Comparison of ENCODE assay signal across 21 mouse cellular contexts in the genomic region with DNA sequence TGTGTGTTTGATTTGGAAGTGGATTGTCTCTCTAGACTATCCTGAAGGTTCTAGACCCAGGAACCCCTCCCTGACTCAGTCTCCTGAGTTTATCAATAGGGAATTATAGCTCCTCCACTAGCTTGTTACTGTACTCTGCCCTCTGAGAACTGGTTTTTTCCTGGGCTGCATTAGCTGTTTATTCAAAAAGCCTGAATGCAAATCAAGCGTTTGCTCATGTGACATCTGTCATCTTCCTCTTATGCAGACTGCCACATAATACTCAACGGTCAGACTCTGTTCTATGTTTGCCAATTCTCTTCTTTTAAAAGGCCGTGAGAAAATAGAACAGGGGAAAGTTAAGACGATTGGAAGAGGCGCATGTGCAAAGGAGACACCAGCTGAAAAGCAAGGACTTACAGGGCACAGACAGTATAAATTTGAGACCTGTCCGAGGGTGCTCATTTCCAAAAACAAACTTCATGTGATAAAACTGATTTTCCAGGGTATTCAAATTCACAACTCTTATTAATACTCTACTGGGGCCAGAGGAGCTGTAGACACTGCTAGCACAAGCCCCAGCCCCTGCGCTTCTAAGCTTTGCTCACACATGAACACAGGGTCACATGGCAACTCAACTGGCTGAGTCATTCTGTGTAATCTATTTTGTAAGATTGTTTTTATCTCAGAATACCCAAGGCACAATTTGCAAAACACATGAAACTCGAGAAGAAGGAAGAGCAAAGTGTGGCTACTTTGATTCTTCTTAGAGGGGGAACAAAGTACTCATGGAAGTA. TPM values are rescaled to one million over a fixed set of nuclear protein-coding genes. Genes with fewer than 3 reads are reported as not detected.
DNase-seq lines count a peak whose midpoint lies in the region; ATAC-seq and TF ChIP-seq lines count a peak whose summit lies in the region.
"Had no signal": no experiment of that assay in that cellular context is flagged by ENCODE, and none has a peak within 500 bp of the region (broad histone marks: within the 10 kb centered on the region; RNA-seq: fewer than 3 reads in every experiment).

No protein-coding gene starts in this region.

- peak; percentile 48; the same call in 1 of the 2 replicates for ATAC-seq in megakaryocyte progenitor cell, adult 5-6 weeks (replicated peaks; ENCODE audit: poor library complexity)

- no peak overlapping the region for H3K4me3 ChIP-seq in gastrocnemius, adult 2 months
- H3K4me3 ChIP-seq: embryonic facial prominence, embryonic 15.5 days; heart, embryonic 15.5 days had no signal

- H3K27ac ChIP-seq in gastrocnemius, adult 2 months = peak overlapping the region; percentile 7; the same call in 1 of the 2 replicates
- H3K27ac ChIP-seq: embryonic facial prominence, embryonic 15.5 days; heart, embryonic 15.5 days; liver, embryonic 14.5 days had no signal

- intact Hi-C loops in gastrocnemius, adult 2 months (cut with DNase I) = no loop called here

- peak; percentile 22 for DNase-seq in gastrocnemius, adult 2 months
- no peak for DNase-seq in gastrocnemius, adult 8-10 months (ENCODE audit: low spot score in 2 of 2)
- DNase-seq in A20 (ENCODE audit: low read depth, low spot score) = peak; percentile 55
- peak; percentile 33 for DNase-seq in adrenal gland, postnatal 25 days
- no peak for DNase-seq in embryo, embryonic 11 days
- DNase-seq in left cerebral cortex, adult 18-20 months (ENCODE audit: low spot score in 2 of 2) = no peak
- DNase-seq in cerebellum, adult 9-10 months = no peak
- DNase-seq: cerebellum, adult 18-20 months; heart, adult 11 months; kidney, adult 11 months; kidney, postnatal 14 days; layer of hippocampus, adult 9-11 months; lung, postnatal 10 days; midbrain, embryonic 14.5 days had no signal

- TF ChIP-seq CTCF in gastrocnemius, adult 2 months (IDR thresholded peaks at IDR 0.05) = no peak

RNA-seq across cellular contexts. Expression of a gene that starts 1.2 kb away (rescaled TPM):
- not detected for total RNA-seq in gastrocnemius, adult 2 months (2021)
- total RNA-seq in gastrocnemius, adult 8-10 months (2022) = not detected
- total RNA-seq in adrenal gland, postnatal 25 days (2021) = not detected in 2 replicates
- total RNA-seq in megakaryocyte progenitor cell, adult 5-6 weeks (2015) = not detected in 2 replicates
- not detected in 2 replicates for total RNA-seq in megakaryocyte progenitor cell, adult 5-6 weeks (2017)
- not detected for total RNA-seq in left cerebral cortex, adult 18-20 months (2021)
- total RNA-seq: common myeloid progenitor, adult 5-6 weeks; left cerebral cortex, postnatal 25 days; MEL had no signal

RNA-seq across cellular contexts. Expression of a gene that starts 7.3 kb away (rescaled TPM):
- not detected for total RNA-seq in gastrocnemius, adult 2 months (2021)
- total RNA-seq in gastrocnemius, adult 8-10 months (2022) = under 1 TPM in 1 of 4 experiments, not detected in 3; 0.13 TPM
- 1.1 and 10.1 TPM in 2 replicates for total RNA-seq in adrenal gland, postnatal 25 days (2021)
- total RNA-seq in megakaryocyte progenitor cell, adult 5-6 weeks (2015) = not detected in 2 replicates
- total RNA-seq in megakaryocyte progenitor cell, adult 5-6 weeks (2017) = not detected in 2 replicates
- 1 to 10 TPM; 1.0 to 1.2 TPM for total RNA-seq in left cerebral cortex, adult 18-20 months (2021)
- total RNA-seq: common myeloid progenitor, adult 5-6 weeks; MEL had no signal

RNA-seq across cellular contexts. Expression of a gene that starts 50.9 kb away (rescaled TPM):
- 1 to 10 TPM; 4.2 to 5.8 TPM for total RNA-seq in gastrocnemius, adult 2 months (2021)
- 1 to 10 TPM; 5.3 to 6.1 (median 5.6) TPM for total RNA-seq in gastrocnemius, adult 8-10 months (2022)
- total RNA-seq in adrenal gland, postnatal 25 days (2021) = 56.6 and 73.0 TPM in 2 replicates
- total RNA-seq in megakaryocyte progenitor cell, adult 5-6 weeks (2015) = 10.3 and 12.2 TPM in 2 replicates
- total RNA-seq in megakaryocyte progenitor cell, adult 5-6 weeks (2017) = 4.2 and 10.5 TPM in 2 replicates
- 10 to 100 TPM; 16.0 to 16.4 TPM for total RNA-seq in left cerebral cortex, adult 18-20 months (2021)

Comparison
In these comparisons a context has a peak if more than half of its experiments do, and no peak if none do; other contexts are left out.
1. DNase-seq: peak in gastrocnemius, adult 2 months (single experiment), A20 (single experiment) and adrenal gland, postnatal 25 days (single experiment); none in gastrocnemius, adult 8-10 months (0 of 2), embryo, embryonic 11 days (single experiment), left cerebral cortex, adult 18-20 months (0 of 2) and cerebellum, adult 9-10 months (single experiment).